Mouse (Mus musculus) cerebellum, adult 9-10 months (tissue): ENCODE measurements at regions not wholly inside any gene's neighbourhood (a gene's known extent, or its start where the extent isn't known, plus 50 kb on each side); places are given as distances from the start of the nearest gene placed in this dataset.
"Not testable (repeated sequence)": the region's sequence is repeated elsewhere in the genome, so short reads cannot be mapped to it uniquely, and the experiment has no call there.

Source experiments
- DNase-seq: peaks from one replicate; pipeline ENCODE4 v3.0.0; 2022

- DNase-seq: no peak
Measured at GRCm38 (mm10) chr9:104496220-104496619, 50.9 kb upstream of the Cpne4 start.

- no peak for DNase-seq
Measured at GRCm38 (mm10) chr9:104490696-104491095, 56.4 kb upstream of the Cpne4 start.

GRCm38 (mm10) chr9:104489383-104489782 is 57.7 kb upstream of the Cpne4 start:
- no peak for DNase-seq

- no peak for DNase-seq
Measured at GRCm38 (mm10) chr9:104482440-104482839, 64.6 kb upstream of the Cpne4 start.

- DNase-seq: no peak
Measured at GRCm38 (mm10) chr9:104480683-104481082, 66.4 kb upstream of the Cpne4 start.

GRCm38 (mm10) chr9:104474831-104475230 is 72.3 kb upstream of the Cpne4 start:
- no peak for DNase-seq

- DNase-seq: no peak
Measured at GRCm38 (mm10) chr9:104467238-104467637, 79.8 kb upstream of the Cpne4 start.

- DNase-seq: no peak
Measured at GRCm38 (mm10) chr9:104463701-104464100, 83.4 kb upstream of the Cpne4 start.

GRCm38 (mm10) chr9:104460133-104460532 is 87.0 kb upstream of the Cpne4 start:
- DNase-seq: no peak

- DNase-seq: peak; percentile 1
Measured at GRCm38 (mm10) chr9:104457635-104458034, 89.5 kb upstream of the Cpne4 start.

GRCm38 (mm10) chr9:104448577-104449165 is 98.4 kb upstream of the Cpne4 start:
- no peak for DNase-seq

- DNase-seq: peak; percentile 3
Measured at GRCm38 (mm10) chr9:104444906-104445305, 102.2 kb upstream of the Cpne4 start.

GRCm38 (mm10) chr9:104443236-104443635 is 103.8 kb upstream of the Cpne4 start:
- DNase-seq: no peak

- no peak for DNase-seq
Measured at GRCm38 (mm10) chr9:104413021-104413420, 75.5 kb upstream of the Acpp start.

- peak; percentile 9 for DNase-seq
Measured at GRCm38 (mm10) chr9:104410211-104410610, 72.7 kb upstream of the Acpp start.

GRCm38 (mm10) chr9:104409381-104409780 is 71.8 kb upstream of the Acpp start:
- DNase-seq: no peak

GRCm38 (mm10) chr9:104408571-104409294 is 71.2 kb upstream of the Acpp start:
- peak; percentile 28 for DNase-seq

GRCm38 (mm10) chr9:104407559-104408376 is 70.2 kb upstream of the Acpp start:
- no peak for DNase-seq

GRCm38 (mm10) chr9:104407011-104407410 is 69.5 kb upstream of the Acpp start:
- no peak for DNase-seq

- no peak for DNase-seq
Measured at GRCm38 (mm10) chr9:104406491-104406890, 68.9 kb upstream of the Acpp start.

- no peak for DNase-seq
Measured at GRCm38 (mm10) chr9:104403863-104404262, 66.3 kb upstream of the Acpp start.

- no peak for DNase-seq
Measured at GRCm38 (mm10) chr9:104401673-104402072, 64.1 kb upstream of the Acpp start.

GRCm38 (mm10) chr9:104399927-104400326 is 62.4 kb upstream of the Acpp start:
- no peak for DNase-seq

- not testable (repeated sequence) for DNase-seq
Measured at GRCm38 (mm10) chr9:104398484-104398883, 60.9 kb upstream of the Acpp start.
